Mouse (Mus musculus) liver, postnatal 0 days (tissue): ENCODE measurements around the gene Ncor2.

Experiments
- CTCF ChIP-seq: sonication (generic); IDR thresholded peaks from 2 replicates; pipeline ENCODE4 v1.5.1; 2016; ENCODE audit warnings: antibody characterized with exemption, low read depth
- EP300 ChIP-seq: IDR thresholded peaks from 2 replicates; pipeline ENCODE4 v1.6.1; 2016; ENCODE audit warnings: antibody characterized with exemption, low read depth, mild to moderate bottlenecking

GRCm38 (mm10) chr5:125073896-125074295 is 105.1 kb downstream of the Ncor2 start:
- TF ChIP-seq CTCF (no peak), EP300 (no peak)
